Comparison of ENCODE assay signal across 19 mouse cellular contexts in genomic region chr1:137576174-137576573, GRCm38 (mm10).
DNase-seq lines count a peak whose midpoint lies in the region; ATAC-seq and TF ChIP-seq lines count a peak whose summit lies in the region.
"Had no signal": no experiment of that assay in that cellular context is flagged by ENCODE, and none has a peak within 500 bp of the region (broad histone marks: within the 10 kb centered on the region; RNA-seq: fewer than 3 reads in every experiment).

No protein-coding gene starts in this region.

- no peaks in the 10 kb centered on the region for H3K27me3 ChIP-seq in lung, embryonic 14.5 days (ENCODE audit: insufficient read depth, low read length)
- H3K27me3 ChIP-seq in hindbrain, embryonic 11.5 days (ENCODE audit: control insufficient read depth, insufficient read depth, low read length) = no peaks in the 10 kb centered on the region
- H3K27me3 ChIP-seq: forebrain, embryonic 13.5 days; hindbrain, embryonic 15.5 days; midbrain, embryonic 13.5 days; neural tube, embryonic 12.5 days; stomach, embryonic 15.5 days had no signal

- 0 out of 2 replicates have a peak overlapping the region, but pooled peaks have one; percentile 18 for H3K27ac ChIP-seq in lung, embryonic 14.5 days (ENCODE audit: low read depth)
- no peak overlapping the region for H3K27ac ChIP-seq in hindbrain, embryonic 11.5 days (ENCODE audit: low read depth, low read length)
- H3K27ac ChIP-seq: forebrain, embryonic 13.5 days; hindbrain, embryonic 15.5 days; midbrain, embryonic 13.5 days; neural tube, embryonic 12.5 days; stomach, embryonic 15.5 days had no signal

- H3K4me3 ChIP-seq in lung, embryonic 14.5 days (ENCODE audit: low read depth, low read length) = no peak overlapping the region
- no peak overlapping the region for H3K4me3 ChIP-seq in hindbrain, embryonic 11.5 days (ENCODE audit: low read depth, low read length)
- H3K4me3 ChIP-seq: forebrain, embryonic 13.5 days; hindbrain, embryonic 15.5 days; midbrain, embryonic 13.5 days; neural tube, embryonic 12.5 days; stomach, embryonic 15.5 days had no signal

- H3K36me3 ChIP-seq in lung, embryonic 14.5 days (ENCODE audit: insufficient read depth) = no peaks in the 10 kb centered on the region
- H3K36me3 ChIP-seq in hindbrain, embryonic 11.5 days (ENCODE audit: control insufficient read depth, insufficient read depth, low read length) = no peaks in the 10 kb centered on the region
- H3K36me3 ChIP-seq: hindbrain, embryonic 15.5 days; midbrain, embryonic 13.5 days; neural tube, embryonic 12.5 days; stomach, embryonic 15.5 days had no signal

- TF ChIP-seq CTCF in lung, embryonic 14.5 days (IDR thresholded peaks at IDR 0.05; ENCODE audit: low read depth) = no peak

- H3K4me2 ChIP-seq in lung, embryonic 14.5 days = no peak overlapping the region
- H3K4me2 ChIP-seq in hindbrain, embryonic 11.5 days (replicated peaks; ENCODE audit: low read depth, low read length) = no peak overlapping the region
- H3K4me2 ChIP-seq: forebrain, embryonic 13.5 days; hindbrain, embryonic 15.5 days; midbrain, embryonic 13.5 days; neural tube, embryonic 12.5 days; stomach, embryonic 15.5 days had no signal

- no peaks in the 10 kb centered on the region for H3K9me3 ChIP-seq in lung, embryonic 14.5 days (ENCODE audit: low read depth, low read length)
- no peaks in the 10 kb centered on the region for H3K9me3 ChIP-seq in hindbrain, embryonic 11.5 days (ENCODE audit: control insufficient read depth, low read length)
- H3K9me3 ChIP-seq: forebrain, embryonic 13.5 days; hindbrain, embryonic 15.5 days; midbrain, embryonic 13.5 days; neural tube, embryonic 12.5 days; stomach, embryonic 15.5 days had no signal

- peak; percentile 25 for DNase-seq in gastrocnemius, postnatal 10 days
- DNase-seq in gastrocnemius, postnatal 4 days (ENCODE audit: low spot score in 2 of 2) = no peak
- DNase-seq in lung, embryonic 14.5 days = peak; percentile 50
- DNase-seq in lung, postnatal 25 days (ENCODE audit: low spot score) = no peak
- DNase-seq in gastrocnemius, postnatal 14 days = peak; percentile 43
- peak; percentile 21 to 23 for DNase-seq in kidney, postnatal 36 days
- DNase-seq in ovary, postnatal 36 days (ENCODE audit: low spot score) = no peak
- DNase-seq in hindbrain, embryonic 11.5 days (ENCODE audit: low spot score) = no peak
- DNase-seq: adrenal gland, postnatal 25 days; cerebellum, adult 9-10 months; heart, postnatal 4 days; right cerebral cortex, postnatal 4 days; thymus, postnatal 36 days had no signal

- 61% methylated on average over 9 of the region's 9 CpGs for WGBS in lung, embryonic 14.5 days
- WGBS in hindbrain, embryonic 11.5 days = 84% methylated on average over 9 of the region's 9 CpGs

- intact Hi-C loops in gastrocnemius, postnatal 14 days (cut with DNase I; ENCODE audit: low total_unique reads) = no loop called here

- H3K4me1 ChIP-seq in lung, embryonic 14.5 days (ENCODE audit: insufficient read depth) = 0 out of 2 replicates have a peak, but pooled peaks cover 2% of the 10 kb centered on the region
- no peaks in the 10 kb centered on the region for H3K4me1 ChIP-seq in hindbrain, embryonic 11.5 days (replicated peaks; ENCODE audit: control insufficient read depth, insufficient read depth, low read length)
- H3K4me1 ChIP-seq: forebrain, embryonic 13.5 days; hindbrain, embryonic 15.5 days; midbrain, embryonic 13.5 days; neural tube, embryonic 12.5 days; stomach, embryonic 15.5 days had no signal

- ATAC-seq in lung, embryonic 14.5 days (ENCODE audit: insufficient read depth) = no peak
- ATAC-seq in hindbrain, embryonic 11.5 days (ENCODE audit: low FRiP score) = no peak
- ATAC-seq: CD4-positive, CD25-positive, alpha-beta regulatory T cell, adult 4 months; forebrain, embryonic 13.5 days; midbrain, embryonic 13.5 days had no signal

- H3K9ac ChIP-seq in lung, embryonic 14.5 days = no peak overlapping the region
- H3K9ac ChIP-seq in hindbrain, embryonic 11.5 days (ENCODE audit: low read depth, low read length) = no peak overlapping the region
- H3K9ac ChIP-seq: forebrain, embryonic 13.5 days; hindbrain, embryonic 15.5 days; midbrain, embryonic 13.5 days; neural tube, embryonic 12.5 days; stomach, embryonic 15.5 days had no signal

Comparison
In these comparisons a context has a peak if more than half of its experiments do, and no peak if none do; other contexts are left out.
1. DNase-seq: peak in gastrocnemius, postnatal 10 days (single experiment), lung, embryonic 14.5 days (single experiment), gastrocnemius, postnatal 14 days (single experiment) and kidney, postnatal 36 days (2 of 2); none in gastrocnemius, postnatal 4 days (0 of 2), lung, postnatal 25 days (single experiment), ovary, postnatal 36 days (single experiment) and hindbrain, embryonic 11.5 days (single experiment).